Mouse (Mus musculus) cerebellum, postnatal 36 days (tissue): ENCODE data around the gene Mpc1.

Experiments used
- DNase-seq, 2 experiments: peaks; one replicate each; pipeline ENCODE4 v3.0.0; 2021 to 2022; ENCODE audit warnings: mixed read lengths in 2 of 2

Gene Mpc1

DNA sequence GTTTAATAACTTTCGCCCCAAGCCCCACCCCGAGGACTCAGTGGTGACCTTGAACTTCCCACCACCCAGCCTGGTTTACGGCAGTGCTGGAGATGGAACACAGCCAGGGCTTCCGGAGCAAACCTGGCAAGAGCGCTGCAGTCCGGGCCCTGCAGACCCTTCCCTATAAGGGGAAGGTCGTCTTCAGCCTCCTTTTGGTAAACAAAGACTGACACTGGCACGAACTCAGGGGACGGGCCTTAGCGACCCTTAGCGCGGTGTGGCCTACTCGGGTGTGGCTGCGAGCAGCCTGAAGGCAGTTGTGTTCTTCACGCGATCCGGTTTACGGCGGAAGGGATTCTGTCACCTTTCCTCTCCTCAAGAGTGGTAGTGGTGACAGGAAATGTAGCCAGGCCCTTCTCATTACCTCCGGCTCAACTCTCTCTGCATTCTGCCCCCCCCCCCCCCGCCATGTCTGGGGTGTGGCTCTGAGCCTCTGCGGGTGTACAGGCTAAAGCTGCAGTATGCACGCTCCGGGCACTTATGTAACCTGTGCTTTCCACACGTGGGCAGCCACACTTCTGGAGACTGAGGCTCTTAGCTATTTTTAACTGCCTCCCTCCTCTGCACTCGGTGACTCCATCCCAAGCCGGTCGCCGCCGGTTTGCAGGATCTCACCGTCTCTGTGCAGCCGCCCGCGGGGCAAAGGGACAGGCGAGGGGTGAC is at the start of gene Mpc1:
Mpc1 (plus strand) TSS at position 84 of the 705 bp plus-strand sequence.
- DNase-seq, result peak; percentile 94 to 95

DNA sequence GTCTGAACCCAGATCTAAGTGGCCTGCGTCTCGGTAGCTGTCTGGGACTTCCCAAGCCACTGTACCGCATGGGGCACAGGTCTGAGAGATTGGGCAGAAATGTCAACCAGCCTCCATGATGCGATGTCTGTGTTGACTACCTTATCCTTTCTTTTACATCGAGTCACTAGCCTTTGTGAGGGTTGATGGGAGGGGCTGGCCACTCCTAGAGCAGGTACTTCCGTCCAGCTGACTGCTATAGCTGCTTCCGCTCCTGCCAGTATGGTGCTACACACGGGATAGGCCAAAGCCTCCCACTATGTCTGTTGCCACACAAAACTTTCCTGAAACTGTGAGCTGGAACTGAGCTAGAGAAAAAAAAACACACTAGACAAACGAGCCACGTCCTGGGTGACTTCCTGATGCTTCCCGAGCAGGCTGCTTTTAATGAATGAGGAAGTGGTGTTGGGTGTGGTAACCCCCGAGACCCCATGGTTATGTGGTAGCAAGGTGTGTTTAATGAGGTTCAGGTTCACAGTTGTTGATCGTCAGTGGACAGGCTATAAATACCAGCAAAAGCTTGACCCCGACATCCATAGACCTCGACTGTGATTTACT is 49.0 kb upstream of the Mpc1 start:
- no peak for DNase-seq

DNA sequence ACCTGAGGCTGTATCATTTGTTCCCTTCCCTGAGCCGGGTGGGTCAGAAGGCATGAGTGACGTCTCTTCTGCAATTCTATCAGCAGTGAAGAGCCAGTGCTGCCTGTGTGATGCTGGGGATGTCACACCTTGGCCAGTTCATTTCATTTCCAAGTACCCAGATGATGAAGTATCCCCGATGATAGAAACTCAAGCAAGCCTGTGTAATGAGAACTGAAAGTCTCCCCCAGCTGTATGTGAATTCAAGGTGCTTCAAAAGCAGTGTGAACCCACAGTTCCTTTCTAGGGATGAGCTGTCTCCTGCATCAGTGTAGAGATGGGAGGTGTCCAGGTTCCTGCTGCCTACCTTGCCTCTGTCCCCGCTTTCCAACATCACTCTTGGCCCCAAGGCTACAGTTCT is 48.2 kb upstream of the Mpc1 start:
- no peak for DNase-seq

DNA sequence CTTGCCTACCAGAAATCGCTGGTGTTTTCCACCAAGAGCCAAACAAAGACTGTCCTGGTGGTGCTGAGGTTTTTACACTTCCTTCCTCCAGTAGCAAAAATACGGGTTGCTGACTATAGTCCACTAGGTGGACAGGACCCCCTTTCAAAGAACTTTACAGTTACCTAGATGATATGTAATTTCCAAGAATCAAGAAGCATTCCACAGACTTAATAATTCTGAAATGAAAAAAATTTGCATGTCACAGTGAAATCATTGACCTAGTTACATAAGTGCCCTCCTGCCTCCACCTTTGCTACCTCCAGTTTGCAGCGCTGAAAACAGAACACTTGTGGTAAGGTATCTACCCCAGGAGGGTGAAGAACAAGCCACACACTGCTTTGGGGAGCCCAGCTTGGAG is 47.0 kb upstream of the Mpc1 start, which contains the start of gene Ccr6:
Ccr6 (plus strand) TSS at position 301 of the 400 bp plus-strand sequence.
- no peak for DNase-seq

DNA sequence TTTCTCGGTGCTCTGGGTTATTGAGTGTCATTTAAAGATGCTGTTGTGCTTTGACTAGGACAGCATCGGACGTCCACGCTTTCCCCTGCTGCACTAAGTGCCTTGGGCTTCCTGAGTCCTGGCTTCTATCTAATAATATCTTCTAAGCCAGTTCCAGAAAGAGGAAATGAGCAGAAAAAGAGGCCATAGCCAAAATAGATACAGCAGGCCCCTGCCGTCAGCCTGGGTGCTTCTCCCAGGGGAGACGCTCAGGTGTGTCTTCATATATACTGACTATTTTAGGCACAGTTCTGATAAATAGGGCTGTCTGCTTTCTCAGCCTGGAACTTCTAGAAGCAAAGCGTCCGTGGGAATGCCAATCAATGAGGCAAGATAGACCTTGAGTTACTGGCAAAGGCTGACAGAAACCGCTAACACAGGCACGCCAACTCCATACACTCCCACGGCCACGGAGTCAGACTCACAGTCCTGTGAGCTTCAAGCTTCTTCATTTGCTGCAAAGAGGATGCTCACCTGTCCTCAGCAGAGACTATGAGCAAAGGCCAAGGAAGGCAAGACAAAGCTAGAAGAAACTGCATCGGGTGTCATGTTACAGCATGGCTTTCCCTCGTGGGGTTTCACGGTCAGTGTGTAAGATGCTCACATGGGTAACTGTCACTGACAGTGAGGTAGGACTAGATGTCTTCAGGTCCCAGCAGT is 44.5 kb upstream of the Mpc1 start:
- DNase-seq, result no peak

DNA sequence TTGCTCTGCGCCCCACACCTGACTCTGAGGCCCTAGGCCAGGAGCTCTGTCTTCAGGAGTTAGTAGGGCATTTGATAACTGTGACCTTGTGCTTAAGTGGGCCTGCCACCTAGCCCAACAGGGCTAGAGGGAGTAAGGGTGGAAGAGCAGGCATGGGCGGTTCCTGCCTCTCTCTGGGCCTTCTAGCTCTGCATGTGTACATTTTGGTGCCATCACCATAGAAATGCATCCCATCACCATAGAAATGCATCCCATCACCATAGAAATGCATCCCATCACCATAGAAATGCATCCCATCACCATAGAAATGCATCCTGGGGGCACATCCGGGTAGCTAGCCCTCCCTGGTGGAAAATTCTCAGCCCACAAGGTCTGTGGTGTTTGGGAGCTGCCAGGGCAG is 43.1 kb upstream of the Mpc1 start:
- no peak for DNase-seq

DNA sequence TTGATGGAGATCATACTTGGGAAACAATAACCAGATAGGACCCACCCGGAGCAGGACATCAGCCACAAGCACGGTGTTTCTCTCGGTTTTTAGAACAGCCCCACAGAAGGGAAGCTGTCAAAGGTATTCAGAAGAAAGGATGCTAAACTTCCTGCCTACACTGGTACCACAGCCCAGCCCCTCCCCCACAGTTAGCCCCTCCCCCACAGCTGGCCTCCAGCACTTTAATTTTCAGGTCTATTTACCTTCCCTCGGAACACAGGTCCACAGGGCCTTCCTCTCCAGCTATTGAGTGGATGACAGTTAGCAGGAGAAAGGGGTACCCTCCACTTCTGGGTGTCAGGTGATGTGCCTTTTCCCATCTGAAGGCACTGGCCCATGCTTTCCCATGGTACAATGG is 42.2 kb upstream of the Mpc1 start:
- no peak for DNase-seq

DNA sequence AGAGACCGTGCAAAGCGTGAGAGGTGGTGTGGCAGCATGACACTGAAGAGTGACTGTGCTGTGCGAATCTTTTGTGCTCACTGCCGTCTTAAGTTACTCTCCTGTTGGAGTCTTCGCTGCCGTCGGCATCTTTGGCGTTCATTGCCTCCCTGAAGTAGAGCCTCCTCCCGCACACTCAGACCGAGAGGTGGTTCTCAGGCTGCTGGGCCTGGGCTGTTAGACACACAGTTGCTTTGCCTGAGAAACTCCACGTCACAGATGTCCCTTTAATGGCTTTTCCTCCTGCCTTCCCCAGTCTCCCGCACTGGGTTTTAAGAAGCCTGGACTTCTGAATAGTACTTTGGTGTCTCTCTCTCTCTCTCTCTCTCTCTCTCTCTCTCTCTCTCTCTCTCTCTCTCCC is 41.1 kb upstream of the Mpc1 start:
- DNase-seq, result no peak

DNA sequence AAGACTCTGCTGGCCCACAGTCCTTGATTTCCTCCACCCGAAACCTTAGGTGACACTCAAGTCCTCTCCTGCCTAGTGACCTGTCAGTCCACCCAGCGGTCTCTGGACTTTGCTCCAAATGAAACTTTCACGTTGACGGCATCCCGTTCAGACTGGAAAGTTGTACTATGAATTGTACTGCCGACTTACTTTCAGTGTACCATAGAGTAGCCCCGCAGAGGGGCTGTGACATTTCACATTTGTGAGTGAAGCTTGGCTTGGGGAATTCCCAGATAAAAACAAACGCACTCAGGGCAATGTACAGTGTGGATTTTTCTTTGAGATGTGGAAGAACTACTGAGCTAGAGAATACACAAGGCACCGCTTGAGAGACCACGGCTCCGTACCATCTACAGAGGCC is 40.5 kb upstream of the Mpc1 start:
- no peak for DNase-seq

DNA sequence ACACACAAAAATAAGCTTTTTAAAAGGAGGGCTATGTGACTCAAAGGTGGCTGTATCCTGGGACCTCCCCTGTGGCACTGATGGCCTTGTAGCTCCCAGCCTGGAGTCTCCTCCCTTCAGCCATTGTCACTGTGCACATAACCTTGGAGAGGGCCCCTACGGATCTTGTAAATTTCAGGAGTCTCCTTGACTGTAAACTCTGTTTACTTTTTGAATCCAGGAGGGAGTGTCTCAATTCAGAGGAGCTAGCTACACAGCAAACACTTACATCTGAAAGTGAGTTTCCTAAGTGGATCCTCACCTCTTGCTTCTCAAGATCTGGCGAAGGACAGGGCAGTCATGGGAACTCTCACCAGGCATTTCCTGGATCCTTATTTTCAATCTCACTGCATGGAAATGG is 38.6 kb upstream of the Mpc1 start:
- no peak for DNase-seq

DNA sequence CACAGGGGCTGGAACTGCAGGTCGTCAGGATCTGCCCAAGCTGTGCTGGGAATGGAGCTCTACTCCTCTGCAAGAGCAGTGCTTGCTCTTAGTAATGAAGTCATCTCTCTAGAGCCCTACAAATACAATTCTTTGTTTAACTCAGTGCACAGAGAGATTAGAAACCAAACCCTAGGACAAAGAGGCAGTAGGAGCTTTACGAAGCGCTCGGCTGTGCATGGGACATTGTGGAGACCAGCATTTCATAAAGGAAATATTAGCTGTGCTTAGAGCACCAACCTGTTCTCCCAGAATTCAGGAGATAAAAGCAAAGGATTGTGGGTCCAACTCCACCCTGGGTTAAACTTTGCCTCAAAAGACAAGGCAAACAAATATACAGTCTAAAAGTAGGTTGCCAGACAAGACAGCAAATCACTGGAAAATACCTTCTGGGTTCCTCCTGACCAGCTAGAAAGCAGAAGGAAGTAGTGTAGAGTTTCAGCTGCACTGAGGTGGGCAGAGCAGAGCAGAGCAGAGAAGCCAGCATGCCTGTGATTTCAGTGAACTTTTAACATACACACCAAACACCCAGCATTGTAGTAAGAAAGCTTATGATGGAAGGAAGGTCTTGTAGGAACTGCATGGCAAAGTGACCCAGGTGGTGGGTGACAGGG is 36.5 kb upstream of the Mpc1 start:
- DNase-seq, result no peak

DNA sequence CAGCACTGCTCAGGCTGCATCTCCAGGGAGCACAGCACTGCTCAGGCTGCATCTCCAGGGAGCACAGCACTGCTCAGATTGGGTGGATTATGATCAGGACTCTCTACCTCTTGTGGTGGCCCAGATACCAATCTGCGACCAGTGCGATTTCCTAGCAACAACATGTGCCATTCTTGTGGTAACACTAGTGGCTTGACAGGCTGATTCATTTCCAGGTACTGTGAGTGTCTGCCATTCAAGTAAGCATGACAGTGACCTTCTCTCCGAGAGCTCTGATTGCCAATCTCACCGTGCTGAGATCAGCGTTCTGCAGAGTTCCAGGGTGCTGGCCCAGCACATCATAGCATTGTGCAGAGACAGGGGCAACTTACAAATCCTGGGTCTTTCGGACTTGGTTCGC is 31.0 kb upstream of the Mpc1 start:
- DNase-seq, result no peak

DNA sequence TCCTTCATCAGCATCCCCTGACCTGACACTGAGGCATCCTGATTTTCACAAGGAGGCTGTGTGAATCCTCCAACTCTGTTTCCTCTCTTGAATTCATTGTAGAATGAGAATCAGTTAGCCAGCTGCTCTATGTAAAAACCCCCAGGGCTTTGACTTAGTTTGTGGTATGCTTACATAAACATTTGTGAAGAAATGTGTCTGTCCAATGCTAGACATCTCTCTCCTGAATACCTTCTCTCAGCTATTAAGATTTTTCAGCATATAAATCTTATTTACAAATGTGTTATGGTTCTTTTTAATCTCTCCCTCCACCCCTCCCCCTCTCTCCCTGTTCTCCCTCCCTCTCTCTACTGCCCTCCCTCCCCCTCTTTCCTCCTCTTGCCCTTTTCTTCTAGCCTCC is 28.4 kb upstream of the Mpc1 start:
- no peak for DNase-seq

DNA sequence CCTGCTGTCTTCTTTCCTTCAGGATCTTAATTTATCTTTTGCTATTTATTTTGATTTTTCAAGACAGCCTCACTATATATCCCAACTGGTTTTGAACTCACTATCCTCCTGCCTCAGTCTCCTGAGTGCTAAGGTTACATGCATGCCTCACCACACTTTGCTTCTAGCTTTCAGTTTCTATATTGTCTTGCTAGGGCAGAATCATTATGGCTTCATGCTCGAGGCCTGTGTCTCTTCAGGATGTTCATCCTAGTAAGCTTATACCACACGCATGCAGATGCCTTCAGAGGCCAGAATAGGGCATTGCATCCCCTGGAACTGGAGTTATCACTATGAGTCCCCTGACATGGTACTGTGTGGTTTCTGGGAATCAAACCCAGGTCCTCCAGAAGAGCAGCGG is 27.8 kb upstream of the Mpc1 start:
- no peak for DNase-seq

DNA sequence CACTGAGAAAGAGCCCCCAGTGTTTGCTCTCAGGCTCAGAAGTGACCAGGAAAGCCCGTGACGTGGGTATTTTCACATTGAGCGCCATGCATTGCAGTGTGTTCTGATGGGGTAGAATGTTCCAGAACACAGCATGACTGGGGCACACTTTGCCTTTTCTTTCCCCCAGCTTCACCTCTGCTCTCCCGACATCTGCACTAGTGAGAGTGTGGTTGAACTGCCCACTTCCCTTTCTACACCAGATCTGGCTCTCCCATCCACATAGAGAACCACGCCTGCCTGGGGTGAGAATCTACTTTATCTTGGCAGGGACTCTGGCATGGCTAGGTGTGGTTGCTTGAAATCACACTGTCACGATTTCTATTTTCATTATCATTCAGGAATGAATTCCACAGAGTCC is 27.1 kb upstream of the Mpc1 start:
- no peak for DNase-seq

DNA sequence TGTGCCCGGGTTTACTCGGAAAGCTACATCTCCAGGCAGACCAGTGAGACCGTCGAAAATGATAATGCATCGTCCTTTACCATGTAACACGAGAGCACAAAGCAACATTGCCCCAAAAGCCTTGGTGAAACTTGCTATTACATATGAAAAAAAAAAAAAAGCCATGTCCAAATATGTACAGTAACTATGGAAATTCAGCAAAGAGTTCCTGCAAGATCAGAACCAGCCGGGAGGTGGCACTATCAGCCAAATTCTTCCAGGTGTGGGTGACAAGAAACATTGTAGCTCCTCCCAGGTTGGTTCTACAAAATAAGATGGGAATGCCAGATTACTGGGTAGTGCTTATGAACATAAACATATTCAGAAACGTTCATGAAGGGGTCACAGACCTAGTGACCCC is 25.7 kb upstream of the Mpc1 start:
- DNase-seq, result no peak

DNA sequence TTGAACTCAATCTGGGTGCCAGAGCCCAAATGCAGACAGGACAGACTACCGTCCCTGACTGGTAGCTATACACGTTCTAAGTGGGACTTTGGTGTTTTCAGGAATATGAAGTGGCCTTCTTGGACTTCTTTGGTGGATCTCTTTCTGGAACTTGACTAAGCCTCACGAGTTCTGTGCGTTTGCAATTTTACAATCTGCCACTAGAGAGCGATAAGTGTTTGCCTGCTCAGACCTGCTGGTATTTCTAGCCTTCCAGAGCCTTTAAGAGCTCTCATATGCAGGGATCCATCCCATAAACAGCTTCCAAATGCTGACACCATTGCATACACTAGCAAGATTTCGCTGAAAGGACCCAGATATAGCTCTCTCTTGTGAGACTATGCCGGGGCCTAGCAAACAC is 18.1 kb upstream of the Mpc1 start:
- peak; percentile 34 to 69 for DNase-seq

DNA sequence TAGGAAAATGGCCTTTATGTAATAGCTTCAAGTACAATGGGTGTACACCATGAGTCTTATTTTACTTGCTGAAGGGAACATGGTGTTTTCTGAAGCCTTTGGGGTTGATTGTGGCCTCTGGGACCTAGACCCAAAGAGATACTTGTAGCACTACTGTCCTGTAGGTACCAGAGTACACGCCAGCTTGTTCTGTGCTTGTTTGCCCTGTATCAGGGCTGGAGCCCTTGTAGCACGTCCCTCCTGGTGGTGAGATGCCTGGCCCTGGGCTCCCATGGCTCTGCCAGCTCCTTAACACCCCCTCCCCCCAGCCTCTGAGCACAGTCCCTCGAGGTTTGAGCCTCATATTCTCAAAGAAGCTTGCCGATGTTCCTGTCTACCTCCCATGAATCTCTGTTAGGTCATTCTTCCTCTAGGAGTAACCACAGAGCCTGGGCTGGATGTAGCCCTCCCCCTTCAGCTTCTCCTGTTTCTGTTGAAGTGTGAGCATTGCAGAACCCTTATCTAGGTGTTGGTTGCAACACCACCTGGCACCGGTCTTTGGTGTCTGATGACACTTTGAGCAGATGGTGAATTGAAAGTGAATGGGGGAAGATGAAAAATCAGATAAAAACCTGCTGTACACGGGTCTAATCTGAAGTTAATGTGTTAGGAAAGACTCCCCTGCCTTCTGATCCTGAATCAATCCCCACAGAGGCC is 10.5 kb upstream of the Mpc1 start:
- no peak for DNase-seq

DNA sequence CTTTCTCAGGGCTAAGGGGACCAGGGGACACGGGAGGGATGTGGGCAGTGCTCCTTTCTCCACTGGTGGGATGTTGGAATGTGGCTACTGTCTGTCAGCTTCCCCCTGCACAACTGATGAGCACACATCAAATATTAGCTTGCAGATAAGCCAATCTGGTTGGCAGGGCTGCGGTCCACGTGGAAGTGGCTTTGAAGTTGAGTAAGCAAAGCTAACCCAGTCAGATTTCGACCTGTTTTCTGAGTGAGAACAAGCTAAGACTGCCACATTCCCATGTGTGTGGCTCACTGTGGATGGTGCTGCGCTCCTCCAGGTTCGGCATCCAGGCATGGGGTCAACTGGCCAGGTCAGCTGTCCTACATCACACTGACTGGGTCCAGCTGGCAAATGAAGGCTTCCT is 9.8 kb upstream of the Mpc1 start:
- no peak for DNase-seq

DNA sequence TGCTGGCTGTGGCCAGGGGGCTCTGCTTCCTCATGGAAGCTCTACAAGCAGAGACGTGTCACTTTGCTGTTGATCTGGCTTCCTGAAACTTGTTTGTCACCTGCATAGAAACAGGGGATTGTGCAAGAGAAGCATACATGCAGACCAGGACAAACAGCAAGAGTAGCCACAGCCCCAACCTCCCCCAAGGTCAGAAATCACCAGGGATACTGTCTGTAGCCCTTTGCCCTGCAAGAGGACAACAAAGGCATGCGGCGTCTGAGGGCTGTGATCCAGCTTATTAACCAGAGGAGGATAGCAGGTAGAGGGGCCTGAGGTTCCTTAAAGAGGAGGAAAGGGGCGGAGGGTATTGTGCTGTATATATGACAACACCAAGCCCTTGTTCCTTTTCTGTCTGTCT is 6.6 kb upstream of the Mpc1 start:
- no peak for DNase-seq

DNA sequence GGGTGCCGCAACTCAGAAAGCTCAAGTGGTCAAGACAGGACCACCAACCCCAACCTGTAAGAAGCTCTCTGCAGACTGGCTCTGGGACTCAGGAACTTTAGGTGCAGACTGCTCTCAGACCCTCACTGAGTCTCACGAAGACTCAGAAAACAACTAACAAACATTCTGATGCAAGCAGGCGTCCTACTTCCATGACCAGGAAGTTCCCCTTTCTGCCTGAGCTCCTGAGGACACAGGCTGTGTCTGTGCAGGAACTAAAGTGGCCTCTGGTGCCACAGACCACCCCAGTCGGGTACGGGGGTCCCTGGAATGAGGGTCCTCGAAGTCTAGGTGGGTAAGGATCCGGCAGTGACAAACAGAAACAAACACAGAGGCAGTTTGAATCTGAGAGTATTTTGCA is 6.0 kb upstream of the Mpc1 start:
- no peak for DNase-seq

DNA sequence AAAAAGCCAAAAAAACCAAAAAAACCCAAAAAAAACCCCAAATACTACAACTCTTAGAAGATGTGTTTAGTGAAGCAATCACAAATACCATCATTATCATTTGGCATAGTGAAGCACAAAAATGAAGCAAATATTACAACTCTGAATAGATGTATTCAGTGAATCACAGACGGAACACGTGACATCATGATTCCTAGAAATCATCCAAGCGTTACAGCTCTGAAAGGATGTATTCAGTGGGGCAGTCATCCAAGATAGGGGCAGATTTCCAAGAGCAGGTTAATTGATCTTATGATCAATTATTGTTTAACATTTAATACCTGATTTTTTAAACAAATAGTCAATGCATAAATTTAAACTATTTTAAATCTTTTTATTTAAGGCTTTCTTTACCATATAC is 5.4 kb upstream of the Mpc1 start:
- DNase-seq, result no peak

DNA sequence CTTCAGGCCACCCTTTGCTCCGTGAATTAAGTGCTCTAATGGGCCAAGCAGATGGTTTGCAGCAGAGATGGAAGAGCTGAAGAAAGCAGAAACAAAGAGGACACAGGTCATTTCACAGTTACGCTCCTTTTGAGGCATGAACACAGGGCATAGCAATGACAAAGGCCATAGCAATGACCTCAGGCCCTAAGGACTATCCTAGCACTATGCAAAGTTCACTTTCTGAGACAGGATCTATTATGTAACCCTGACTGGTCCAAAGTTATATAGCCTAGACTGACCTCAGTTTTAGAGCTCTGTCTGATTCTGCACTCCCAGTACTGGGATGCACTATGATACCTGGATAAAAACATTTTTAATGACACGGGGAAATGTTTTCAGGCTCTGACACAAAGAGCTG is 4.3 kb upstream of the Mpc1 start:
- DNase-seq, result no peak
